Mouse (Mus musculus) olfactory bulb, adult 2 months (tissue): ENCODE results near the gene Map1lc3b. TPM values are rescaled to one million over a fixed set of nuclear protein-coding genes. Genes with fewer than 3 reads are reported as not detected.
A peak's percentile ranks its signal among the peaks of the same experiment; 100 is the strongest.
"Not testable (repeated sequence)": the region's sequence is repeated elsewhere in the genome, so short reads cannot be mapped to it uniquely, and the experiment has no call there.

ENCODE experiments used
- H3K27ac ChIP-seq: fragments of 200-500 bp; 2 replicates; pipeline ENCODE4 v1.5.1; 2012; ENCODE audit warnings: low read depth, low read length; ENCODE audit not compliant: insufficient read depth
- H3K4me1 ChIP-seq: fragments of 200-500 bp; 2 replicates; pipeline ENCODE4 v1.6.1; 2012; ENCODE audit warnings: low read length; ENCODE audit not compliant: control insufficient read depth, insufficient read depth
- H3K4me3 ChIP-seq: fragments of 200-500 bp; 2 replicates; pipeline ENCODE4 v1.5.1; 2012; ENCODE audit warnings: mild to moderate bottlenecking, low read depth, low read length, moderate library complexity; ENCODE audit not compliant: insufficient read depth
- CTCF ChIP-seq: fragments of 200-500 bp; IDR thresholded peaks from 2 replicates; pipeline ENCODE4 v1.5.1; 2012; ENCODE audit warnings: low read depth, mild to moderate bottlenecking, low read length, moderate library complexity; ENCODE audit not compliant: insufficient read depth
- POLR2A ChIP-seq: fragments of 200-500 bp; IDR thresholded peaks from 2 replicates; pipeline ENCODE4 v1.6.1; 2012; ENCODE audit warnings: mild to moderate bottlenecking, low read depth, low read length, moderate library complexity; ENCODE audit not compliant: insufficient read depth
- WGBS: fragments of 180-500 bp; shearing (Covaris S2); methylation state at CpG from one replicate; pipeline ENCODE4 v1.1.7; 2018; 5-methylcytosine and 5-hydroxymethylcytosine counted together
- polyA plus RNA-seq: library from polyadenylated mRNA; stranded (reverse); fragments of >200 nt; gene quantifications from 2 replicates; pipeline ENCODE4 v1.2.4, GENCODE M21; 2012; ENCODE audit warnings: low replicate concordance; ENCODE audit not compliant: missing spikeins, insufficient read depth, insufficient read length

The Map1lc3b gene
- polyA plus RNA-seq, 1 experiment = not detected

GRCm38 (mm10) chr8:121583653-121584052 lies 6.5 kb upstream of the Map1lc3b start:
- Histone ChIP-seq H3K27ac (no peak overlapping the region), H3K4me1 (peaks cover 18% of the 10 kb centered on the region), H3K4me3 (no peak overlapping the region)
- TF ChIP-seq CTCF (no peak), POLR2A (no peak)
- WGBS = 52% methylated on average over 8 of the region's 8 CpGs

GRCm38 (mm10) chr8:121584730-121585129 lies 5.4 kb upstream of the Map1lc3b start:
- peak overlapping the region; percentile 74 for H3K4me3 ChIP-seq
- H3K4me1 ChIP-seq = peaks cover 12% of the 10 kb centered on the region; the same call in 1 of the 2 replicates
- no peak for TF ChIP-seq POLR2A
- no peak for TF ChIP-seq CTCF
- H3K27ac ChIP-seq = no peak overlapping the region; the same call in 1 of the 2 replicates
- 40% methylated on average over 13 of the region's 13 CpGs for WGBS

GRCm38 (mm10) chr8:121585159-121585825 lies 4.9 kb upstream of the Map1lc3b start:
- TF ChIP-seq CTCF (no peak), POLR2A (peak; percentile 89)
- under 1% methylated on average over 47 of the region's 47 CpGs for WGBS
- H3K4me1 ChIP-seq = peaks cover 7% of the 10 kb centered on the region; the same call in 1 of the 2 replicates
- peak overlapping the region; percentile 74 for H3K4me3 ChIP-seq
- H3K27ac ChIP-seq = peak overlapping the region; percentile 88

- Histone ChIP-seq H3K4me1 (peaks cover 35% of the 10 kb centered on the region), H3K4me3 (no peak overlapping the region), H3K27ac (no peak overlapping the region)
- no peak for TF ChIP-seq CTCF
- TF ChIP-seq POLR2A = no peak
- 91% methylated on average over 4 of the region's 4 CpGs for WGBS
These were observed 1.4 kb upstream of the Map1lc3b start for GRCm38 (mm10) chr8:121588750-121589149.

GRCm38 (mm10) chr8:121589205-121589726 lies 895 bp upstream of the Map1lc3b start:
- TF ChIP-seq CTCF (no peak), POLR2A (no peak)
- H3K4me3 ChIP-seq = no peak overlapping the region
- WGBS = 47% methylated on average over 2 of the region's 2 CpGs
- H3K4me1 ChIP-seq = peaks cover 39% of the 10 kb centered on the region
- no peak overlapping the region for H3K27ac ChIP-seq

- 11% methylated on average over 20 of the region's 20 CpGs for WGBS
- H3K4me1 ChIP-seq = peaks cover 41% of the 10 kb centered on the region
- no peak for TF ChIP-seq POLR2A
- TF ChIP-seq CTCF = no peak
- H3K4me3 ChIP-seq = peak overlapping the region; percentile 98
- no peak overlapping the region for H3K27ac ChIP-seq
These were observed 1.3 kb downstream of the Map1lc3b start for GRCm38 (mm10) chr8:121591178-121592066.

- WGBS = 87% methylated on average over 5 of the region's 5 CpGs
- peaks cover 41% of the 10 kb centered on the region for H3K4me1 ChIP-seq
- no peak overlapping the region for H3K4me3 ChIP-seq
- no peak for TF ChIP-seq CTCF
- no peak for TF ChIP-seq POLR2A
- no peak overlapping the region for H3K27ac ChIP-seq
These were observed 3.1 kb downstream of the Map1lc3b start for GRCm38 (mm10) chr8:121593293-121593692.

- WGBS = 57% methylated on average over 9 of the region's 9 CpGs
- Histone ChIP-seq H3K4me1 (peaks cover 41% of the 10 kb centered on the region), H3K27ac (no peak overlapping the region; the same call in 1 of the 2 replicates), H3K4me3 (no peak overlapping the region)
- TF ChIP-seq CTCF (no peak), POLR2A (no peak)
These were observed 3.8 kb downstream of the Map1lc3b start for GRCm38 (mm10) chr8:121593983-121594382.

- H3K4me1 ChIP-seq = peaks cover 29% of the 10 kb centered on the region
- 73% methylated on average over 2 of the region's 2 CpGs for WGBS
- H3K27ac ChIP-seq, H3K4me3 ChIP-seq: not testable (repeated sequence)
These were observed 7.3 kb downstream of the Map1lc3b start for GRCm38 (mm10) chr8:121597492-121597891.
